Mouse (Mus musculus) embryonic facial prominence, embryonic 14.5 days (tissue): ENCODE measurements around the gene Tmem37. TPM values are rescaled to one million over a fixed set of nuclear protein-coding genes. Genes with fewer than 3 reads are reported as not detected.

ENCODE experiments used
- ATAC-seq: fragments of 200-750 bp; cut with Nextera tagmentation; 2 replicates; pipeline ENCODE4 v1.8.0; 2017; ENCODE audit warnings: low read depth, moderate number of reproducible peaks, moderate TSS enrichment
- DNase-seq: peaks from one replicate; pipeline ENCODE4 v3.0.0-alpha.2; 2015; ENCODE audit warnings: low spot score
- H3K27ac ChIP-seq: fragments of 300-500 bp; sonication (generic); replicated peaks from 2 replicates; pipeline ENCODE4 v1.5.1; 2014; ENCODE audit warnings: low read depth, mild to moderate bottlenecking, low read length, moderate library complexity
- H3K27me3 ChIP-seq: fragments of 300-500 bp; sonication (generic); replicated peaks from 2 replicates; pipeline ENCODE4 v1.6.1; 2014; ENCODE audit warnings: low read length; ENCODE audit not compliant: control insufficient read depth, insufficient read depth
- H3K36me3 ChIP-seq: fragments of 300-500 bp; sonication (generic); 2 replicates; pipeline ENCODE4 v1.6.1; 2014; ENCODE audit warnings: low read length, mixed read lengths; ENCODE audit not compliant: control insufficient read depth, insufficient read depth
- H3K4me1 ChIP-seq: fragments of 300-500 bp; sonication (generic); 2 replicates; pipeline ENCODE4 v1.6.1; 2014; ENCODE audit warnings: antibody characterized with exemption, low read length; ENCODE audit not compliant: control insufficient read depth, insufficient read depth
- H3K4me2 ChIP-seq: fragments of 300-500 bp; sonication (generic); 2 replicates; pipeline ENCODE4 v1.6.1; 2014; ENCODE audit warnings: low read depth, mild to moderate bottlenecking, low read length, moderate library complexity, mixed read lengths
- H3K4me3 ChIP-seq: fragments of 300-500 bp; sonication (generic); 2 replicates; pipeline ENCODE4 v1.5.1; 2014; ENCODE audit warnings: low read depth, mild to moderate bottlenecking, low read length
- H3K9ac ChIP-seq: fragments of 300-500 bp; sonication (generic); 2 replicates; pipeline ENCODE4 v1.6.1; 2014; ENCODE audit warnings: low read depth, mild to moderate bottlenecking, low read length, moderate library complexity, mixed read lengths
- H3K9me3 ChIP-seq: fragments of 300-500 bp; sonication (generic); 2 replicates; pipeline ENCODE4 v1.6.1; 2016; ENCODE audit warnings: low read length; ENCODE audit not compliant: control insufficient read depth
- WGBS: fragments of 180-500 bp; shearing (Covaris S2); extraction: QIAGEN DNeasy Blood & Tissue Kit; methylation state at CpG from one replicate; pipeline ENCODE4 v1.1.7; 2014; 5-methylcytosine and 5-hydroxymethylcytosine counted together
- polyA plus RNA-seq: library from polyadenylated mRNA; unstranded; fragments of >200 nt; fragmentation: Nextera tagmentation; extraction: Ambion mirVana; gene quantifications from 2 replicates; pipeline ENCODE4 v1.2.1, GENCODE M21; 2014

Gene Tmem37
- polyA plus RNA-seq, 1 experiment from 2014 or later: 19.8 TPM

DNA sequence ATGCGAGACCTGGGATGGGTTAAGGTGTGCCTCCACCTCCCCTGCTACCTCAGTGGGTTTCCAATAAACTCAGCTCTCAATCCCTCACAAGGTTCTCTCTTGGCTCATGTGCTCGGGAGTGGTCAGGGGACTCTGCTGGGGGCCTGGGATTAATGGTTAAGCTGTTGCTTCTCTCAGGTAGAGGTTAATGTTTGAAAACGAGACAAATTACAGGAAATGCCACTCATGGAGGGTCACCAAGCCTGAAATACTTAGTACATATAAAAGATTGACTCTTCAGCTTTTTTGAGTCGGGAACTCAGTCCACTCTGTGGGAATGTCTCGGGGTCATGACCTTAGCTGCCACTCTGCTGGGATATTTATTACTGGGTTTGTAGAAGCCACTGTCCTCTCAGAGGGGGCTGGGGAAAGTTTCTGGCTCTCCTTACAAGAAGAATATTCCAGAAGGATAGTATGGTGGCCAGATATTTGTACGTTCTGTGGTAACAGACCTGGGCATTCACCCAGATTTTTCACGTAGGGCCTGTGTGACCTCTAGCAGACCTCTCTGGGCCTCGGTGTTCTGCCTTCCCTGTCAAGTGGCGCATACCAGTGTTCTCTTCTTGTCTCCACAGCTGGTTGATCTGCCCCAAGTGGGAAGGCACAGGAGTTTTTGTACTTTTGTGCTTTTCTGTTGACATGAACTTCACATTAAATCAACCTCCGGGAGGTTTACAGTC is 49.4 kb downstream of the Tmem37 start:
- Histone ChIP-seq H3K9me3 (no peaks in the 10 kb centered on the region), H3K4me3 (no peak overlapping the region), H3K27me3 (no peaks in the 10 kb centered on the region), H3K27ac (no peak overlapping the region), H3K4me1 (no peaks in the 10 kb centered on the region), H3K36me3 (no peaks in the 10 kb centered on the region), H3K9ac (no peak overlapping the region), H3K4me2 (no peak overlapping the region)
- ATAC-seq (no peak), DNase-seq (no peak)
- WGBS: 55% methylated on average over 10 of the region's 10 CpGs

DNA sequence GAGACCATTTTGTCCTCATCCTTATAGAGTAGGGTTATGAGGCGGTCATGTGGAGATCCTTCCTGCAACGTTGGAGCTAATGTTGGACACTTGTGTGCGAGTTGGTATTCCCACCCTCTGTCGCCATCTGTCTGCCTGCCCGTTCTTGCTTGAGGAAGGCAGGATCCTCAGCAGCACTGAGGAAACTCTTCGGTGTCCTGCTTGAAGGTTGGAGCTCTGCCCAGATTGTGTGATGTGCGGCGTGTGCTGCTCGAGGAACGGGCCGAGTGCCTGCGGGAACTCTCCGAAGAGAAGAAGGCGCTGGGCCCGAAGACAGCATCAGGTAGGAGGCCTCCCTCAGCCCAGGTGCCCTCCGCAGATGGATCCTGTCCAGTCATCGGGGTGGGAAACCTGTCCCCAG is 51.9 kb downstream of the Tmem37 start:
- Histone ChIP-seq H3K27ac (no peak overlapping the region), H3K9me3 (no peaks in the 10 kb centered on the region), H3K4me2 (no peak overlapping the region), H3K36me3 (no peaks in the 10 kb centered on the region), H3K4me3 (no peak overlapping the region), H3K27me3 (no peaks in the 10 kb centered on the region), H3K9ac (no peak overlapping the region), H3K4me1 (no peaks in the 10 kb centered on the region)
- DNase-seq: no peak
- WGBS: 88% methylated on average over 17 of the region's 17 CpGs
- ATAC-seq: no peak

DNA sequence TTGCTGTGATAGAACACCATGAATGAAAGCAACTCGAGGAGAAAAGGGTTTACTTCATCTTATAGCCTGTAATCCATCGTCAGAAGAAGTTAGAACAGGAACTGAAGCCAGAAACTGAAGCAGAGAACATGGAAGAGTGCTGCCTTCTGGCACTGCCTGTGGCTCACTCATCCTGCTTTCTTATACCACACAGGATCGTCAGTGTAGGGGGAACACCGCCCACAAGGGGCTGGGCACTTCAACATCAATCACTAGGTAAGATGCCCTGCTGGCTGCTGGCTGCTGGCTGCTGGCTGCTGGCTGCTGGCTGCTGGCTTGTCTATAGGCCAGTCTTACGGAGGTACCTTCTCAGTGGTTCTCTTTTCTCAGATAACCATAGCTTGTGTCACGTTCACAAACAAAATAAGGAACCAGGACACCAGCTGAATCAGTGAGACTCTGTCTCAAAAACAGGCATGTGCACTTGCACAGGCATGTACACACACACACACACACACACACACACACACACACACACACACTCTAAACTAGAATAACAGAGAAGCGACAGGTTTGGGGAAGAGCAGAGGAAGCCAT is 53.5 kb downstream of the Tmem37 start:
- H3K27ac ChIP-seq: no peak overlapping the region
- ATAC-seq: no peak
- no peaks in the 10 kb centered on the region for H3K36me3 ChIP-seq
- H3K9ac ChIP-seq: no peak overlapping the region
- no peak for DNase-seq
- no peaks in the 10 kb centered on the region for H3K9me3 ChIP-seq
- no peak overlapping the region for H3K4me2 ChIP-seq
- no peaks in the 10 kb centered on the region for H3K4me1 ChIP-seq
- 64% methylated on average over 7 of the region's 7 CpGs for WGBS
- no peaks in the 10 kb centered on the region for H3K27me3 ChIP-seq
- H3K4me3 ChIP-seq: no peak overlapping the region

DNA sequence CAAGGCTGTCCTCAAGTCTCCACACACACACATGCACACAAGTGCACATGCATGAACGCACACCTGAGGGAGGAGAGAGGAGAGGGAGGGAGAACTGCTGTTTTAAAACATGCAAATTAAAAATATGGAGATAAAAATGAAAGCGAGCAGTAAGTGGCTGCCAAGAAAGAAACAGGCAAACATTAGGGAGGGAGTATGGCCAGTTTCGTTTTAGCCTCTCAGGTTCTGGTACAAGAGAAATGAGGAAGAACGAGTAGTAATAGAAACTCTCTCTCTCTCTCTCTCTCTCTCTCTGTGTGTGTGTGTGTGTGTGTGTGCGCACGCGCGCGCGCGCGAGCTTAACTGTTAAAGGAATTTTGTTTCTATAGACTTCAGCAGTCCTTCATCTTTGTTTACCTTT is 54.4 kb downstream of the Tmem37 start:
- Histone ChIP-seq H3K9ac (no peak overlapping the region), H3K4me1 (no peaks in the 10 kb centered on the region), H3K36me3 (no peaks in the 10 kb centered on the region), H3K4me2 (no peak overlapping the region), H3K9me3 (no peaks in the 10 kb centered on the region), H3K27me3 (no peaks in the 10 kb centered on the region), H3K27ac (no peak overlapping the region), H3K4me3 (no peak overlapping the region)
- 92% methylated on average over 12 of the region's 12 CpGs for WGBS
- DNase-seq (no peak), ATAC-seq (no peak)

DNA sequence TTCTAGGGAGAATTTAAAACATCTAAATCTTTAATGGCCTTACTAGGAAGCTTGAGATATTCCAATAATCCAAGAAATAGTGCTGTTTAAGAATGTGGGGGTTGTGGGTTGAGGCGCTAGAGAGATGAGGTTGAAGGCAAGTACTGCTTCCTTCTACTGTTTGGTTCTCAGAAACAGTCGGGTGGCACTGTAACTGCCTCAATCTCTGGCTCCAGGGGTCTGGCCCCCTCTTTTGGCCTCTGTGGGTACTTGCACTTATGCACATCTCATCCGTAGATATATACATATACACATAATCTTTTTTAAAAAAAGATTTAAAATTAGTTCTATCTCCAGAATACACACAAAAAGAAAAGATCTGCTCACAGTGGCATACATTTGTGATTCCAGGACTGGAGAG is 55.0 kb downstream of the Tmem37 start:
- no peak for DNase-seq
- H3K4me2 ChIP-seq: no peak overlapping the region
- no peak overlapping the region for H3K4me3 ChIP-seq
- no peak for ATAC-seq
- 58% methylated on average over 3 of the region's 3 CpGs for WGBS
- no peaks in the 10 kb centered on the region for H3K4me1 ChIP-seq
- no peak overlapping the region for H3K27ac ChIP-seq
- H3K9ac ChIP-seq: no peak overlapping the region
- no peaks in the 10 kb centered on the region for H3K9me3 ChIP-seq
- no peaks in the 10 kb centered on the region for H3K27me3 ChIP-seq
- no peaks in the 10 kb centered on the region for H3K36me3 ChIP-seq

Other genes starting within 250 kb of the Tmem37 start
- gene Ptpn4, start 236.5 kb downstream of the Tmem37 start, polyA plus RNA-seq: 6.6 and 10.5 TPM in 2 replicates
- 6.8 and 7.2 TPM in 2 replicates for gene Tmem177, start 160.9 kb downstream of the Tmem37 start, polyA plus RNA-seq
- gene Cfap221, start 76.8 kb downstream of the Tmem37 start, polyA plus RNA-seq: 0.10 and 1.1 TPM in 2 replicates
- gene Sctr, start 67.2 kb downstream of the Tmem37 start, polyA plus RNA-seq: 0.33 and 0.39 TPM in 2 replicates
- gene Dbi, start 47.0 kb upstream of the Tmem37 start, polyA plus RNA-seq: 613 and 705 TPM in 2 replicates
- gene 3110009E18Rik, start 47.1 kb upstream of the Tmem37 start, polyA plus RNA-seq: 14.6 and 16.0 TPM in 2 replicates
- gene Steap3, start 198.6 kb upstream of the Tmem37 start, polyA plus RNA-seq: 12.9 and 13.2 TPM in 2 replicates